Mouse (Mus musculus): ENCODE measurements around the gene Krt88. TPM values are rescaled to one million over a fixed set of nuclear protein-coding genes. Genes with fewer than 3 reads are reported as not detected.
A peak's percentile ranks its signal among the peaks of the same experiment; 100 is the strongest.

The Krt88 gene
- total and polyA plus RNA-seq, 2 experiments from 2014 or later: not detected

DNA sequence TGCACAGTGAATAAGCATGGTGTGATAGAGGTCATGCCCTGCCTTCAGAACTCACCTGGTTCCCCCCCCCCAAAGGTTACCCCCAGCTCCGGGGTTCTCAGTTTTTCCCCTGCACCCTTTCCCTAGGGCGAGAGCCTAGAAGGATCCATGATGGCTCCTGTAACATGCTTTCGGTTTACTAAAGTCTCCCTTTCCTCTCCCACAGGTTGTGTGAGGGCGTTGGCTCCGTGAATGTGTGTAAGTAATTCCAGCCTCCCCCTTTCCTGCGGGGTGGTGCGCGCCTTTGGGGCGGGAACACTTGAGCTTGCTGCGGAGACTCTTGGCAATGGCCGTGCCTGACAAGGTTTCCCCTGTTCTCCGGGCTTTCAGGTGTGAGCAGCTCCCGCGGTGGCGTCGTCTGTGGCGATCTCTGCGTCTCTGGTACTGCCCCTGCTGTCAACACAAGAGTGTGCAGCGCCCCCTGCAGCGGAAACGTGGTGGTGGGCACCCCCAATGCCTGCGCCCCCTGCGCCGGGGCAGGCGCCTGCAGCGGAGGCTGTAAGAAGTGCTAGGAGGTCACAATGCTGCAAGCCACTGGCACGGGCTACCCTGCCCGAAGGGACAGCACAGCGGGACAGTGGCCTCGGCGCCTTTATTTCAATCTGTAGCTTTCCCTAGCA, 31.6 kb downstream of the Krt88 start:
- Histone ChIP-seq H3K36me3 (replicated peaks; ENCODE audit: control insufficient read depth, insufficient read depth, low read length) (no peaks in the 10 kb centered on the region), H3K9me3 (replicated peaks; ENCODE audit: control insufficient read depth, low read length) (no peaks in the 10 kb centered on the region), H3K27me3 (ENCODE audit: control insufficient read depth, insufficient read depth, low read length) (peaks cover 11% of the 10 kb centered on the region), H3K27ac (ENCODE audit: low read depth) (no peak overlapping the region), H3K4me2 (ENCODE audit: low read depth, low read length) (peak overlapping the region; percentile 50), H3K9ac (replicated peaks; ENCODE audit: low read depth, low read length) (no peak overlapping the region), H3K4me3 (ENCODE audit: low read depth, low read length) (peak overlapping the region; percentile 25), H3K4me1 (ENCODE audit: control insufficient read depth, insufficient read depth) (no peaks in the 10 kb centered on the region)
- WGBS: 8% methylated on average over 31 of the region's 31 CpGs
- DNase-seq (ENCODE audit: low spot score) (no peak), ATAC-seq (ENCODE audit: insufficient read depth, low read depth) (no peak)
- TF ChIP-seq EP300 (IDR thresholded peaks at IDR 0.05; ENCODE audit: low read depth): no peak
- TF ChIP-seq CTCF (IDR thresholded peaks at IDR 0.05; ENCODE audit: low read depth): peak; percentile 25

DNA sequence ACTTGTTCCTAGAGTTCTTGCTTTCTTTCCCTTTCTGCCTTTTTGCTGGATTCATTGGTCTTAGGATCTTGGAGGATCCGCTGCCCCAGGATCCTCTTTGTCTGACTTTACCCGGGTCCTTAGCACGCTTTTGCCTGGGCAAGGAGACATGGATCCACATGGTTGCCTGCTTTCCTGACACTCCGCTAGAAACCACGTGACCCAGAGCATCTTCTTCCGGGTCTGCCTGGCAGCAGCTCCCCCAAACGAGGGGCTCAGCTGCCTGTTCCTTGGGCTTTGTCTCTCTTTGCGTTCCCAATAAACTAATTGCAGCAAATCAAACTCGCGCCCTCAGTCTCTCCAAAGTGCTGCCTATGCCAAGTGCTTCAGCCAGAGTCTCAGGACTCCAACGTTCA, 32.1 kb downstream of the Krt88 start:
- H3K36me3 ChIP-seq (replicated peaks; ENCODE audit: control insufficient read depth, insufficient read depth, low read length): no peaks in the 10 kb centered on the region
- no peak overlapping the region for H3K27ac ChIP-seq (ENCODE audit: low read depth)
- ATAC-seq (ENCODE audit: insufficient read depth, low read depth): no peak
- H3K9ac ChIP-seq (replicated peaks; ENCODE audit: low read depth, low read length): no peak overlapping the region
- 36% methylated on average over 11 of the region's 11 CpGs for WGBS
- peaks cover 11% of the 10 kb centered on the region for H3K27me3 ChIP-seq (ENCODE audit: control insufficient read depth, insufficient read depth, low read length)
- peak overlapping the region; percentile 50 for H3K4me2 ChIP-seq (ENCODE audit: low read depth, low read length)
- H3K4me1 ChIP-seq (ENCODE audit: control insufficient read depth, insufficient read depth): no peaks in the 10 kb centered on the region
- no peaks in the 10 kb centered on the region for H3K9me3 ChIP-seq (replicated peaks; ENCODE audit: control insufficient read depth, low read length)
- TF ChIP-seq CTCF (IDR thresholded peaks at IDR 0.05; ENCODE audit: low read depth) (no peak), EP300 (IDR thresholded peaks at IDR 0.05; ENCODE audit: low read depth) (no peak)
- no peak for DNase-seq (ENCODE audit: low spot score)
- H3K4me3 ChIP-seq (ENCODE audit: low read depth, low read length): peak overlapping the region; percentile 25; the same call in 1 of the 2 replicates

DNA sequence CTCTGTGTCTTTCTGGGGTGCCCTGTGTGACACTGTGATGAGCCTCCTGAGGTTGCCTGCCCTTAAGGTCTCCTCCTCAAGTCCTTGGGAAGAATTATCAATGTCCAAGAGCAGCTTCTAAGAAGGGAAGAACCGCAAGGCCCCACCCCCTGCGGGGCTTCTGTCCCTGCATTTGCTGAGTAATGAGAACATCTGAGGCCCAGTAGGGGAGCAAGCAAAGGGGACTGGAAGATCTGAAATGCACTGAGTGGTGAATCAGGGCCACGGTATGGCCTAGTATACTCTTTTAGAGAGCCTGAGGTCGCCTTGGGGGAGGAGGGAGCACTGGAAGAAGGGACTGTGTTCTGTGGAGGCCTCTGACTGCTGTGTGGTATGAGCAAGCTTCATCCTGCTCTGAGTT, 34.5 kb downstream of the Krt88 start:
- TF ChIP-seq CTCF (IDR thresholded peaks at IDR 0.05; ENCODE audit: low read depth) (no peak), EP300 (IDR thresholded peaks at IDR 0.05; ENCODE audit: low read depth) (no peak)
- Histone ChIP-seq H3K4me2 (ENCODE audit: low read depth, low read length) (no peak overlapping the region), H3K36me3 (replicated peaks; ENCODE audit: control insufficient read depth, insufficient read depth, low read length) (no peaks in the 10 kb centered on the region), H3K27ac (ENCODE audit: low read depth) (no peak overlapping the region), H3K4me3 (ENCODE audit: low read depth, low read length) (no peak overlapping the region), H3K9me3 (replicated peaks; ENCODE audit: control insufficient read depth, low read length) (no peaks in the 10 kb centered on the region), H3K9ac (replicated peaks; ENCODE audit: low read depth, low read length) (no peak overlapping the region), H3K4me1 (ENCODE audit: control insufficient read depth, insufficient read depth) (no peaks in the 10 kb centered on the region), H3K27me3 (ENCODE audit: control insufficient read depth, insufficient read depth, low read length) (peaks cover 11% of the 10 kb centered on the region)
- 30% methylated on average over 4 of the region's 4 CpGs for WGBS
- ATAC-seq (ENCODE audit: insufficient read depth, low read depth): no peak
- DNase-seq (ENCODE audit: low spot score): no peak

DNA sequence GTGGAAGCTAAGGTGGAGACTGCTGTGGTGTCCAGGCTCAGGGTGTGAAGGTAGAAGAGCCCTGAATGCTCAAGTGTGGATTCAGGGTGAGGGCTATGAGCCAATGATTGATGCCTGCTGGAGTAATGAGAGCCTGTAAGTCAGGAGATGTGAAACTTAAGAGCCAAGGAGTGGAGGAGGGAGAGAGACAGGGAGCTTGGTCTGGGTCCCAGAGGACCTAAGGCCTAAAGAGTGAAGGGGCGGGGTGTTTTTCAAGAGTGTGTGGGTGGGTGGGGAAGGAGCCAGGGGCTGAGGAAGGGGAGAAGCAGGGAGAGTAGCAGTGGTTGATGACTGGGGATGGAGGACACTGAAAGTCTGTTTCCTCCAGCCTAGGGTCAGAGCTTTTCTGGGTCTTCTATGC, 36.1 kb downstream of the Krt88 start:
- no peaks in the 10 kb centered on the region for H3K36me3 ChIP-seq (replicated peaks; ENCODE audit: control insufficient read depth, insufficient read depth, low read length)
- no peak overlapping the region for H3K4me3 ChIP-seq (ENCODE audit: low read depth, low read length)
- no peaks in the 10 kb centered on the region for H3K9me3 ChIP-seq (replicated peaks; ENCODE audit: control insufficient read depth, low read length)
- no peaks in the 10 kb centered on the region for H3K4me1 ChIP-seq (ENCODE audit: control insufficient read depth, insufficient read depth)
- TF ChIP-seq CTCF (IDR thresholded peaks at IDR 0.05; ENCODE audit: low read depth) (no peak), EP300 (IDR thresholded peaks at IDR 0.05; ENCODE audit: low read depth) (no peak)
- no peak overlapping the region for H3K9ac ChIP-seq (replicated peaks; ENCODE audit: low read depth, low read length)
- ATAC-seq (ENCODE audit: insufficient read depth, low read depth) (no peak), DNase-seq (ENCODE audit: low spot score) (no peak)
- no peak overlapping the region for H3K27ac ChIP-seq (ENCODE audit: low read depth)
- WGBS: 44% methylated on average over 1 of the region's 1 CpGs
- H3K27me3 ChIP-seq (ENCODE audit: control insufficient read depth, insufficient read depth, low read length): peaks cover 7% of the 10 kb centered on the region
- no peak overlapping the region for H3K4me2 ChIP-seq (ENCODE audit: low read depth, low read length)

DNA sequence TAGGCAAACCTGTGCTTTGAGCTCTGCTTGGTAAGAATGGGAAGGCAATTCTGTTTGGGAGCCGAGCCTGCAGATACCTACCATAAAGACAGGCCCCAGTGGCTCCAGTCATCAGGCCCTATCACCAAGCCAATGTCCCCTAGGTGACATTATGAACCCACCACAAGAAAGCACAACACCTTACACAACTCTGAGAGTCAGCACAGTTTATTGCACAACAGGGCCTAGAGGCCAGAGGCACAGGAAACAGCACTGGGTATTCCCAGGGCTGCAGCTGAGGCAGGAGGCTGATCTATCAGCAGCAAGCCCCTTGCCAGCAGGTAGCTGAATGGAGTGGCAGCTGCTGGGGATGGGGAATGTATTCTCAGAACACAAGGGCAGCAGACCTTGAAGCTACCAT, 37.4 kb downstream of the Krt88 start:
- H3K27ac ChIP-seq (ENCODE audit: low read depth): no peak overlapping the region
- H3K9ac ChIP-seq (replicated peaks; ENCODE audit: low read depth, low read length): no peak overlapping the region
- no peak overlapping the region for H3K4me3 ChIP-seq (ENCODE audit: low read depth, low read length)
- no peak overlapping the region for H3K4me2 ChIP-seq (ENCODE audit: low read depth, low read length)
- H3K9me3 ChIP-seq (replicated peaks; ENCODE audit: control insufficient read depth, low read length): no peaks in the 10 kb centered on the region
- WGBS: 69% methylated on average over 1 of the region's 1 CpGs
- H3K4me1 ChIP-seq (ENCODE audit: control insufficient read depth, insufficient read depth): no peaks in the 10 kb centered on the region
- ATAC-seq (ENCODE audit: insufficient read depth, low read depth) (no peak), DNase-seq (ENCODE audit: low spot score) (no peak)
- no peaks in the 10 kb centered on the region for H3K27me3 ChIP-seq (ENCODE audit: control insufficient read depth, insufficient read depth, low read length)
- TF ChIP-seq CTCF (IDR thresholded peaks at IDR 0.05; ENCODE audit: low read depth) (no peak), EP300 (IDR thresholded peaks at IDR 0.05; ENCODE audit: low read depth) (no peak)
- H3K36me3 ChIP-seq (replicated peaks; ENCODE audit: control insufficient read depth, insufficient read depth, low read length): no peaks in the 10 kb centered on the region

Data from heart, postnatal 0 days (tissue).